Mouse (Mus musculus) erythroblast, embryonic 14.5 days (primary cell): Measurements from ENCODE around the gene Ccdc57.

Experiments
- GATA1 ChIP-seq: IDR thresholded peaks from 2 replicates; pipeline ENCODE4 v1.6.1; 2012; ENCODE audit warnings: low read length, inconsistent platforms, mixed read lengths
- TAL1 ChIP-seq: IDR thresholded peaks from 3 replicates; pipeline ENCODE4 v1.6.1; 2012; ENCODE audit warnings: low read length, inconsistent platforms, mixed read lengths

DNA sequence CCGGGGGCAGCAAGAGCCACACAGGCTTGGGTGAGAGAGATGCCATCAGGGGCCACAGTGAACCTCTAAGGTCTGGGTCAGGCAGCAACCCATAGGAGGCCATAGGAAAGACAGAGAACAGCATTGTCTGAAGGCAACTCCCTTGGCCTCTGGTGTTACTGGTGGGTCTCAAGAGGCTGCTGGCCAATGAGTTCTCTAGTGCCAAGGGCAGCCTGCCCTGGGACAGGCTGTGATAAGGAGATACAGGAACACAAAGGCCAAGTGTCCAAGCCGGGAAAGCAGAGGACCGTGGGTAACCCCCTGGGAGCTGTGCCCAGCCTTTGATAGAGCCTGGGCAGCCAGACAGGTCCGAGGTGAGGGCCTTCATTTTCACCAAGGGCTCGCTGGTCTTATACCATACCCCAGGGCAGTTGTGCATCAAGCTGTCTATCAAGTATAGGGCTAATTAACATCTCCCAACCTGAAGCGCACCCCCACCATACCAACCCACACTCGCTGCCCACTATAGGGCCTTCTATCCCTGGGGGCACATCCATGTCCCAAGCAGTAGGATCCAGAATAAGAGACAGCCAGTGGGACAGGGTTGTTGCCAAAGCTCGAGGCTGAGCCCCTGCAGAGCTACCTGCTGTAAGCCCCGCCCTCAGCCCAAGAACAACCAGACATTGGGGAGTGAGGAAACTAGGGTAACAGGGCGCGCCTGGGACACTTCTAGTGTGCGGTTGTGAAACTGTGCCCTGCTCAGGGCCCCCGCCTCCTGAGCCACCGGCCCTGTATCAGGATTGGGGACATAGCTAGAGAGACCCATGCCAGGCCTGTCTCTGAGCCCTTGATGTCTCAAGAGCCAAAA lies 111.4 kb downstream of the Ccdc57 start:
- TF ChIP-seq GATA1 (no peak), TAL1 (no peak)
